Mouse (Mus musculus) CD4-positive, CD25-positive, alpha-beta regulatory T cell, adult 2 months (primary cell): ENCODE results near the gene Ms4a2.

Source experiments
- DNase-seq: peaks from one replicate; pipeline ENCODE4 v3.0.0-alpha.2; 2012; ENCODE audit warnings: low read depth, low spot score

Gene Ms4a2

GRCm38 (mm10) chr19:11623551-11623950 lies at the start of gene Ms4a2:
Gene Ms4a2 (minus strand): TSS chr19:11623719.
- no peak for DNase-seq

- DNase-seq: no peak
Observed at GRCm38 (mm10) chr19:11661562-11661961, 38.0 kb upstream of the Ms4a2 start.

GRCm38 (mm10) chr19:11660459-11660858 lies 36.9 kb upstream of the Ms4a2 start, which contains the start of gene Oosp2:
Gene Oosp2 (minus strand): TSS chr19:11660559.
- no peak for DNase-seq

- no peak for DNase-seq
Observed at GRCm38 (mm10) chr19:11659142-11659541, 35.6 kb upstream of the Ms4a2 start.

GRCm38 (mm10) chr19:11649564-11649963 lies 26.0 kb upstream of the Ms4a2 start:
- no peak for DNase-seq

GRCm38 (mm10) chr19:11646166-11646565 lies 22.6 kb upstream of the Ms4a2 start:
- no peak for DNase-seq

GRCm38 (mm10) chr19:11640732-11641131 lies 17.2 kb upstream of the Ms4a2 start, which contains the start of gene Ms4a3:
Gene Ms4a3 (minus strand): TSS chr19:11640851.
- DNase-seq: no peak

- no peak for DNase-seq
Observed at GRCm38 (mm10) chr19:11639038-11639437, 15.5 kb upstream of the Ms4a2 start.

GRCm38 (mm10) chr19:11635572-11635971 lies 12.1 kb upstream of the Ms4a2 start:
- DNase-seq: no peak

- DNase-seq: no peak
Observed at GRCm38 (mm10) chr19:11634330-11634729, 10.8 kb upstream of the Ms4a2 start.

- no peak for DNase-seq
Observed at GRCm38 (mm10) chr19:11633732-11634131, 10.2 kb upstream of the Ms4a2 start.

GRCm38 (mm10) chr19:11625231-11625630 lies 1.7 kb upstream of the Ms4a2 start:
- DNase-seq: no peak

GRCm38 (mm10) chr19:11624800-11625199 lies 1.3 kb upstream of the Ms4a2 start:
- no peak for DNase-seq

GRCm38 (mm10) chr19:11617983-11618382 lies 5.5 kb downstream of the Ms4a2 start:
- DNase-seq: no peak

- no peak for DNase-seq
Observed at GRCm38 (mm10) chr19:11614805-11615204, 8.7 kb downstream of the Ms4a2 start.

GRCm38 (mm10) chr19:11613776-11614443 lies 9.6 kb downstream of the Ms4a2 start:
- no peak for DNase-seq

- no peak for DNase-seq
Observed at GRCm38 (mm10) chr19:11613084-11613483, 10.4 kb downstream of the Ms4a2 start.

- DNase-seq: no peak
Observed at GRCm38 (mm10) chr19:11612293-11612692, 11.2 kb downstream of the Ms4a2 start.

- DNase-seq: peak; percentile 73
Observed at GRCm38 (mm10) chr19:11611541-11611945, 12.0 kb downstream of the Ms4a2 start.

- peak; percentile 81 for DNase-seq
Observed at GRCm38 (mm10) chr19:11608172-11608571, 15.3 kb downstream of the Ms4a2 start.

- DNase-seq: no peak
Observed at GRCm38 (mm10) chr19:11604603-11605002, 18.9 kb downstream of the Ms4a2 start, which contains the start of gene Ms4a6d. Gene Ms4a6d (minus strand): TSS chr19:11604849.

- peak; percentile 88 for DNase-seq
Observed at GRCm38 (mm10) chr19:11602026-11602425, 21.5 kb downstream of the Ms4a2 start.

GRCm38 (mm10) chr19:11601349-11601748 lies 22.2 kb downstream of the Ms4a2 start:
- peak; percentile 41 for DNase-seq
